Mouse (Mus musculus) midbrain, embryonic 14.5 days (tissue): ENCODE results near the gene Tmem132c. TPM values are rescaled to one million over a fixed set of nuclear protein-coding genes. Genes with fewer than 3 reads are reported as not detected.

ENCODE experiments used
- ATAC-seq: fragments of 200-750 bp; cut with Nextera tagmentation; 2 replicates; pipeline ENCODE4 v1.8.0; 2017; ENCODE audit warnings: moderate number of reproducible peaks, moderate library complexity; ENCODE audit not compliant: low FRiP score, low TSS enrichment
- DNase-seq: peaks from one replicate; pipeline ENCODE4 v3.0.0-alpha.2; 2015
- H3K27ac ChIP-seq: fragments of 300-500 bp; sonication (generic); replicated peaks from 2 replicates; pipeline ENCODE4 v1.5.1; 2014; ENCODE audit warnings: mild to moderate bottlenecking, low read depth, low read length, moderate library complexity
- H3K27me3 ChIP-seq: fragments of 300-500 bp; sonication (generic); 2 replicates; pipeline ENCODE4 v1.6.1; 2014; ENCODE audit warnings: low read length, control low read depth, mixed read lengths; ENCODE audit not compliant: control insufficient read depth, insufficient read depth
- H3K36me3 ChIP-seq: fragments of 300-500 bp; sonication (generic); 2 replicates; pipeline ENCODE4 v1.6.1; 2014; ENCODE audit warnings: low read length, control low read depth; ENCODE audit not compliant: control insufficient read depth, insufficient read depth
- H3K4me1 ChIP-seq: fragments of 300-500 bp; sonication (generic); 2 replicates; pipeline ENCODE4 v1.6.1; 2014; ENCODE audit warnings: mild to moderate bottlenecking, antibody characterized with exemption, low read length, control low read depth; ENCODE audit not compliant: control insufficient read depth, insufficient read depth
- H3K4me2 ChIP-seq: fragments of 300-500 bp; sonication (generic); 2 replicates; pipeline ENCODE4 v1.6.1; 2014; ENCODE audit warnings: mild to moderate bottlenecking, low read length, moderate library complexity
- H3K4me3 ChIP-seq: fragments of 300-500 bp; sonication (generic); replicated peaks from 2 replicates; pipeline ENCODE4 v1.5.1; 2014; ENCODE audit warnings: low read depth, low read length
- H3K9ac ChIP-seq: fragments of 300-500 bp; sonication (generic); replicated peaks from 2 replicates; pipeline ENCODE4 v1.6.1; 2014; ENCODE audit warnings: mild to moderate bottlenecking, low read length, moderate library complexity
- H3K9me3 ChIP-seq: fragments of 300-500 bp; sonication (generic); 2 replicates; pipeline ENCODE4 v1.6.1; 2016; ENCODE audit warnings: low read length, control low read depth, mixed read lengths; ENCODE audit not compliant: control insufficient read depth
- WGBS: fragments of 180-500 bp; shearing (Covaris S2); extraction: QIAGEN DNeasy Blood & Tissue Kit; methylation state at CpG from one replicate; pipeline ENCODE4 v1.1.7; 2014; 5-methylcytosine and 5-hydroxymethylcytosine counted together
- polyA plus RNA-seq: library from polyadenylated mRNA; unstranded; fragments of >200 nt; fragmentation: Nextera tagmentation; extraction: Ambion mirVana; gene quantifications from 2 replicates; pipeline ENCODE4 v1.2.1, GENCODE M21; 2014

Gene Tmem132c
- polyA plus RNA-seq, 1 experiment from 2014 or later = 16.2 TPM

- Histone ChIP-seq H3K36me3 (no peaks in the 10 kb centered on the region), H3K4me1 (no peaks in the 10 kb centered on the region), H3K9ac (no peak overlapping the region), H3K4me3 (no peak overlapping the region), H3K4me2 (no peak overlapping the region), H3K9me3 (no peaks in the 10 kb centered on the region), H3K27ac (no peak overlapping the region), H3K27me3 (no peaks in the 10 kb centered on the region)
- WGBS = 87% methylated on average over 5 of the region's 5 CpGs
- ATAC-seq (no peak), DNase-seq (peak; percentile 29)
Observed at GRCm38 (mm10) chr5:127546585-127546991, 305.0 kb downstream of the Tmem132c start.

GRCm38 (mm10) chr5:127548136-127548535 lies 306.5 kb downstream of the Tmem132c start:
- DNase-seq = no peak
- H3K4me1 ChIP-seq = no peaks in the 10 kb centered on the region
- no peak overlapping the region for H3K9ac ChIP-seq
- ATAC-seq = no peak
- WGBS = 77% methylated on average over 2 of the region's 2 CpGs
- H3K27ac ChIP-seq = no peak overlapping the region
- no peaks in the 10 kb centered on the region for H3K36me3 ChIP-seq
- H3K4me3 ChIP-seq = no peak overlapping the region
- no peaks in the 10 kb centered on the region for H3K27me3 ChIP-seq
- no peak overlapping the region for H3K4me2 ChIP-seq
- H3K9me3 ChIP-seq = no peaks in the 10 kb centered on the region

DNA sequence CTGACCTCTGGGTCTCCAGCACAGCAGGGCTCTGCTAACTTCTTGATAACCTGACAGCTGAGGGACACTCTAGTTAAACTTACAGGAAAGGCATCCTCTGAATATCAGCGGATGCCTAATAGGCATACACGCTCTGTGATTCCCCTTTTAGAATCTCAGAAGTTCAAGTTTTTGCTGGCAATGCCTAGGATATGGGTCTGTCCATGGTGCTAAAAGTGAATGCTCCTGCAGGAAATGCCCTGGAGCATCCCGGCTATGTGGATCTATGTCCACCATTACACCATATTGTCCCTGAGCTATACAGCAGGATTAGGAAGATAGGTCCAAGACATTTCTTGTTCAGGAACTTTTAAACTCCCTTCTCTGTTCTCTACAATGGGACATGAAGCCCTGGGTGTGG lies 319.5 kb downstream of the Tmem132c start:
- 93% methylated on average over 3 of the region's 3 CpGs for WGBS
- H3K36me3 ChIP-seq = no peaks in the 10 kb centered on the region
- DNase-seq (no peak), ATAC-seq (no peak)
- no peak overlapping the region for H3K4me2 ChIP-seq
- H3K9me3 ChIP-seq = no peaks in the 10 kb centered on the region
- no peak overlapping the region for H3K27ac ChIP-seq
- no peaks in the 10 kb centered on the region for H3K27me3 ChIP-seq
- H3K4me3 ChIP-seq = no peak overlapping the region
- H3K9ac ChIP-seq = no peak overlapping the region
- no peaks in the 10 kb centered on the region for H3K4me1 ChIP-seq

DNA sequence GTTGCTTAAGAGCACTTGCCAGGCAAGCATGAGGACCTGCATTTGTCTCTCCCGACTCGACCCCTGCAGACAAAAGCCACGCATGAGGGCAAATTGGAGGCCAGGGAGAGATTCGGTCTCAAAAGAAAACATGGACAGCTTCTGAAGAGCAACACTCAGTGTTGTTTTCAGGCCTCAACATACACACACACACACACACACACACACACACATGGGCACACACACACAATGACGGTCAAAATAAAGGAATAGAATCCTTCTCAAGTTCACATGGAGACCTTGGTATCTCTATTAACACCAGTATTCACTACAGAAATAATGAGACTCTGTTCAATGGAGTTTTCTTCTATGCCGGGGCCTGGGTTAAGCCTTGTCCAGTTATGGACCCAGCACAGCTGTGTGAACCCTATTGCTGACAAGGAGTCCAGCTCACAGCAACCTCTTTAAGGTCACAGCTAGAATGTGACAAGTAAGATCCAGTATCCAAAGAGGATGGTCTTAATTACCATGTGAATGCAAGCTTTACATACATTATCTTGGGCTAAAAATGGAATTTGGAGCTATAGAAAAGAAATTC lies 325.6 kb downstream of the Tmem132c start:
- DNase-seq (no peak), ATAC-seq (no peak)
- Histone ChIP-seq H3K36me3 (no peaks in the 10 kb centered on the region), H3K9me3 (no peaks in the 10 kb centered on the region), H3K4me1 (peaks cover 4% of the 10 kb centered on the region; the same call in 1 of the 2 replicates), H3K4me2 (no peak overlapping the region), H3K27ac (no peak overlapping the region), H3K27me3 (no peaks in the 10 kb centered on the region), H3K9ac (no peak overlapping the region), H3K4me3 (no peak overlapping the region)
- 10% methylated on average over 6 of the region's 6 CpGs for WGBS

DNA sequence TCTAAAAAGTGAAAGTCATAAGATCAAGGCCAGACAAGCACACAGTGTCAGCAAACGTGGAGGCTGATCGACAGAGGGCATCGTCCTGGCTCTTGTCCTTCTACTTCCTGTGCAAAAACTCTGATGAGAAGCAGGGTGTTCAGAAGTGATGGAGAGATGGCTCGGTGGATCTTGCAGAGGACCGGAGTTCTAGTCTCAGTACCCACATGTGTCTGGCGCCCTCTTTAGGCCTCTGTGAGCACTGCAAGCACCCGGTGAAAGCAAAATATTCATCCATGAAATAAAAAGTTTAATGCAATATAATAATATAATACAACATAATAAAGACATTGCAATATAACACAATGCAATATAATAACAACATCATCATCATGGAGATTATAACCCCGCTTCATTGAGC lies 335.8 kb downstream of the Tmem132c start:
- ATAC-seq (no peak), DNase-seq (peak; percentile 46)
- H3K36me3 ChIP-seq = no peaks in the 10 kb centered on the region
- no peaks in the 10 kb centered on the region for H3K9me3 ChIP-seq
- no peak overlapping the region for H3K4me2 ChIP-seq
- H3K9ac ChIP-seq = no peak overlapping the region
- H3K27ac ChIP-seq = no peak overlapping the region
- H3K4me1 ChIP-seq = no peaks in the 10 kb centered on the region
- no peak overlapping the region for H3K4me3 ChIP-seq
- 58% methylated on average over 8 of the region's 8 CpGs for WGBS
- H3K27me3 ChIP-seq = no peaks in the 10 kb centered on the region

GRCm38 (mm10) chr5:127583658-127584057 lies 342.1 kb downstream of the Tmem132c start:
- no peaks in the 10 kb centered on the region for H3K27me3 ChIP-seq
- 91% methylated on average over 8 of the region's 8 CpGs for WGBS
- no peak overlapping the region for H3K4me3 ChIP-seq
- H3K27ac ChIP-seq = no peak overlapping the region
- no peaks in the 10 kb centered on the region for H3K4me1 ChIP-seq
- no peak overlapping the region for H3K4me2 ChIP-seq
- ATAC-seq (no peak), DNase-seq (peak; percentile 13)
- no peaks in the 10 kb centered on the region for H3K36me3 ChIP-seq
- no peak overlapping the region for H3K9ac ChIP-seq
- no peaks in the 10 kb centered on the region for H3K9me3 ChIP-seq

GRCm38 (mm10) chr5:127587854-127588253 lies 346.2 kb downstream of the Tmem132c start:
- H3K4me2 ChIP-seq = no peak overlapping the region
- no peak overlapping the region for H3K4me3 ChIP-seq
- H3K36me3 ChIP-seq = no peaks in the 10 kb centered on the region
- H3K27ac ChIP-seq = no peak overlapping the region
- 76% methylated on average over 6 of the region's 6 CpGs for WGBS
- peak; percentile 42 for DNase-seq
- H3K27me3 ChIP-seq = no peaks in the 10 kb centered on the region
- H3K9ac ChIP-seq = no peak overlapping the region
- no peaks in the 10 kb centered on the region for H3K4me1 ChIP-seq
- ATAC-seq = no peak
- no peaks in the 10 kb centered on the region for H3K9me3 ChIP-seq

DNA sequence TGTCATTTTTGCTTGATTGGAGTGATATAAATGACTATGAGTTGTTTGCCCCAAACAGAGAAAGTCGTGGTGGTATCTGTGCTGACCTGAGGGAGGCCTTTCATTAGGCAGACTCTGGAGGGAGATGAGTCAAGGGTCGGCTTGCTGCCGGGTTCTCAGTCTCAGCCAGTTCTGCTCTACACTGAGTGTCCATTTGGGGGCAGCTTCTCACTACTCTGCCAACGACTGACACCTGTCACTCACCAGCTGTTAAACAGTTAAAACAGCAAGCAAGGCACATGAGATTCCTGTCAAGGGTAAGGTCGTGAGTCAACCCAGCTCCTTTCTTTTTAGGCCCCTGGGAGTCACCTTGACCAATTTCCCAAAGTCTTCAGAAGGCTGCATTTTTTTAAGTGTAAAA lies 350.8 kb downstream of the Tmem132c start:
- DNase-seq (no peak), ATAC-seq (no peak)
- 66% methylated on average over 5 of the region's 5 CpGs for WGBS
- Histone ChIP-seq H3K36me3 (peaks cover 44% of the 10 kb centered on the region), H3K4me3 (no peak overlapping the region), H3K27me3 (no peaks in the 10 kb centered on the region), H3K9ac (no peak overlapping the region), H3K27ac (no peak overlapping the region), H3K9me3 (no peaks in the 10 kb centered on the region), H3K4me2 (no peak overlapping the region), H3K4me1 (no peaks in the 10 kb centered on the region)

DNA sequence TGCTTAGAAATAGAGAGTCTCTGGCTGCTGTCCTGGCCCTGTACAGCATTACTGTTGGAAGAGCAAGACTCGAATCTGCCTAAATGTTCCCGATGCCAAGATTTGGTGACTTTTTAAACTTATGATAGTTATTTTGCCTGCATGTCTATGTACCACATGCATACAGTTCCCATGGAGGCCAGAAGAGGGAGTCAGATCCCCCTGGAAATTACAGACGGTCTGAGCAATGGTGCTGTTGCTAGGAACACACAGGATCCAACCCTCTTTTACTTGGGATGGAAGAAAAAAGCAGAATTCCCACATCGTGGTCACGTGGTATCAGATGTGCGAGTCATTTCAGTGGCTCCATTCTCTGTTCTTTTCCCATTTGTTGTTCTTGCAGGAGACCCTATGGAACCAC lies 351.2 kb downstream of the Tmem132c start:
- Histone ChIP-seq H3K36me3 (peaks cover 49% of the 10 kb centered on the region), H3K4me3 (no peak overlapping the region), H3K4me1 (no peaks in the 10 kb centered on the region), H3K27ac (no peak overlapping the region), H3K9ac (no peak overlapping the region), H3K27me3 (no peaks in the 10 kb centered on the region), H3K4me2 (no peak overlapping the region), H3K9me3 (no peaks in the 10 kb centered on the region)
- peak; percentile 72 for DNase-seq
- 82% methylated on average over 6 of the region's 6 CpGs for WGBS
- ATAC-seq = no peak
